Mouse (Mus musculus) heart, adult 2 months (tissue): ENCODE measurements at regions not wholly inside any gene's neighbourhood (a gene's known extent, or its start where the extent isn't known, plus 50 kb on each side); places are given as distances from the start of the nearest gene placed in this dataset.

Experiments used
- DNase-seq, 2 experiments: peaks; one replicate each; pipeline ENCODE4 v3.0.0; 2021
- H3K27ac ChIP-seq: fragments of 200-600 bp; 2 replicates; pipeline ENCODE4 v1.8.1; 2022
- H3K27me3 ChIP-seq: fragments of 200-500 bp; 2 replicates; pipeline ENCODE4 v1.6.1; 2012; ENCODE audit warnings: mild to moderate bottlenecking, low read length, inconsistent platforms, mixed read lengths; ENCODE audit not compliant: control insufficient read depth, insufficient read depth
- H3K36me3 ChIP-seq: fragments of 200-500 bp; 2 replicates; pipeline ENCODE4 v1.6.1; 2012; ENCODE audit warnings: low read length, inconsistent platforms; ENCODE audit not compliant: control insufficient read depth, insufficient read depth
- H3K4me1 ChIP-seq: fragments of 200-500 bp; 2 replicates; pipeline ENCODE4 v1.6.1; 2011; ENCODE audit warnings: low read length; ENCODE audit not compliant: control insufficient read depth, insufficient read depth
- H3K4me3 ChIP-seq: fragments of 200-600 bp; 2 replicates; pipeline ENCODE4 v1.8.1; 2022
- H3K79me2 ChIP-seq: fragments of 200-500 bp; replicated peaks from 2 replicates; pipeline ENCODE4 v1.6.1; 2012; ENCODE audit warnings: mild to moderate bottlenecking, inconsistent platforms, low read length, moderate library complexity, mixed read lengths; ENCODE audit not compliant: control insufficient read depth, insufficient read depth
- H3K9ac ChIP-seq: fragments of 200-500 bp; 2 replicates; pipeline ENCODE4 v1.6.1; 2012; ENCODE audit warnings: low read depth, mild to moderate bottlenecking, control low read depth, inconsistent platforms, low read length, mixed read lengths
- CTCF ChIP-seq: fragments of 200-600 bp; IDR thresholded peaks from 2 replicates; pipeline ENCODE4 v1.8.1; 2022; ENCODE audit warnings: antibody characterized with exemption, mild to moderate bottlenecking, moderate library complexity
- EP300 ChIP-seq: fragments of 200-500 bp; IDR thresholded peaks from 2 replicates; pipeline ENCODE4 v1.6.1; 2011; ENCODE audit warnings: low read depth, low read length, control low read depth; ENCODE audit not compliant: insufficient read depth
- POLR2A ChIP-seq: fragments of 200-500 bp; IDR thresholded peaks from 2 replicates; pipeline ENCODE4 v1.6.1; 2011; ENCODE audit warnings: mild to moderate bottlenecking, low read depth, low read length, control low read depth; ENCODE audit not compliant: insufficient read depth
- WGBS: fragments of 180-500 bp; shearing (Covaris S2); methylation state at CpG from one replicate; pipeline ENCODE4 v1.1.7; 2018; 5-methylcytosine and 5-hydroxymethylcytosine counted together
- intact Hi-C: fragments of 180-260 bp; cut with DNase I; formaldehyde crosslinking; loops from one replicate; pipeline ENCODE4 v1.15.1; 2025

GRCm38 (mm10) chr6:117332641-117333040, 164.3 kb downstream of the Cxcl12 start:
- Histone ChIP-seq H3K4me3 (no peak overlapping the region), H3K36me3 (peaks cover 2% of the 10 kb centered on the region; the same call in 1 of the 2 replicates), H3K27me3 (no peaks in the 10 kb centered on the region), H3K79me2 (no peaks in the 10 kb centered on the region), H3K4me1 (peaks cover 3% of the 10 kb centered on the region), H3K27ac (no peak overlapping the region), H3K9ac (no peak overlapping the region)
- no peak for TF ChIP-seq EP300
- TF ChIP-seq CTCF: no peak
- no peak for TF ChIP-seq POLR2A
- intact Hi-C loops: no loop called here
- DNase-seq: no peak
- WGBS: 58% methylated on average over 6 of the region's 6 CpGs

GRCm38 (mm10) chr6:117342123-117342522, 173.8 kb downstream of the Cxcl12 start:
- TF ChIP-seq EP300: no peak
- no peak for TF ChIP-seq CTCF
- TF ChIP-seq POLR2A: no peak
- Histone ChIP-seq H3K4me3 (no peak overlapping the region), H3K79me2 (no peaks in the 10 kb centered on the region), H3K4me1 (no peaks in the 10 kb centered on the region), H3K36me3 (no peaks in the 10 kb centered on the region), H3K9ac (no peak overlapping the region), H3K27me3 (no peaks in the 10 kb centered on the region), H3K27ac (no peak overlapping the region)
- intact Hi-C loops: no loop called here
- WGBS: 98% methylated on average over 3 of the region's 3 CpGs
- no peak for DNase-seq

GRCm38 (mm10) chr6:117347356-117347755, 179.0 kb downstream of the Cxcl12 start:
- Histone ChIP-seq H3K79me2 (no peaks in the 10 kb centered on the region), H3K27me3 (no peaks in the 10 kb centered on the region), H3K4me1 (peaks cover 2% of the 10 kb centered on the region), H3K27ac (peak overlapping the region; percentile 65), H3K36me3 (peaks cover 3% of the 10 kb centered on the region; the same call in 1 of the 2 replicates), H3K4me3 (no peak overlapping the region), H3K9ac (no peak overlapping the region)
- 33% methylated on average over 1 of the region's 1 CpGs for WGBS
- no peak for TF ChIP-seq POLR2A
- no peak for TF ChIP-seq EP300
- no peak for TF ChIP-seq CTCF
- intact Hi-C loops: loop anchor here (5.0 kb wide), 3 partner anchors 90 to 205 kb away; no protein-coding TSS in a partner anchor
- DNase-seq: no peak

GRCm38 (mm10) chr6:117351846-117352245, 183.5 kb downstream of the Cxcl12 start:
- peaks cover 5% of the 10 kb centered on the region for H3K36me3 ChIP-seq
- no peak overlapping the region for H3K9ac ChIP-seq
- H3K79me2 ChIP-seq: no peaks in the 10 kb centered on the region
- no peak for DNase-seq
- H3K27me3 ChIP-seq: no peaks in the 10 kb centered on the region
- H3K4me1 ChIP-seq: peaks cover 5% of the 10 kb centered on the region
- WGBS: 34% methylated on average over 1 of the region's 1 CpGs
- TF ChIP-seq POLR2A (no peak), CTCF (no peak), EP300 (no peak)
- H3K4me3 ChIP-seq: no peak overlapping the region
- intact Hi-C loops: loop anchor here (1.0 to 5.0 kb wide), 2 partner anchors 26 to 255 kb away; no protein-coding TSS in a partner anchor
- H3K27ac ChIP-seq: no peak overlapping the region

- Histone ChIP-seq H3K4me1 (peaks cover 3% of the 10 kb centered on the region), H3K4me3 (no peak overlapping the region)
- peak in 1 of 2 experiments; percentile 56 for DNase-seq
Measured at GRCm38 (mm10) chr6:117353091-117353490, 184.8 kb downstream of the Cxcl12 start.

GRCm38 (mm10) chr6:117356101-117356500, 187.8 kb downstream of the Cxcl12 start:
- Histone ChIP-seq H3K27me3 (no peaks in the 10 kb centered on the region), H3K4me3 (no peak overlapping the region), H3K4me1 (peaks cover 11% of the 10 kb centered on the region), H3K36me3 (peaks cover 2% of the 10 kb centered on the region; the same call in 1 of the 2 replicates), H3K27ac (no peak overlapping the region), H3K79me2 (no peaks in the 10 kb centered on the region), H3K9ac (no peak overlapping the region)
- no peak for TF ChIP-seq EP300
- DNase-seq: no peak
- 100% methylated on average over 1 of the region's 1 CpGs for WGBS
- intact Hi-C loops: no loop called here

More at GRCm38 (mm10) chr6:117353091-117353490, 184.8 kb downstream of the Cxcl12 start:
- H3K9ac ChIP-seq: no peak overlapping the region
- H3K79me2 ChIP-seq: no peaks in the 10 kb centered on the region
- H3K27ac ChIP-seq: peak overlapping the region; percentile 52; the same call in 1 of the 2 replicates
- peaks cover 2% of the 10 kb centered on the region; the same call in 1 of the 2 replicates for H3K36me3 ChIP-seq
- no peaks in the 10 kb centered on the region for H3K27me3 ChIP-seq
- WGBS: 59% methylated on average over 3 of the region's 3 CpGs
- peak; percentile 45; the same call in 1 of the 2 replicates for TF ChIP-seq EP300
- TF ChIP-seq POLR2A: no peak
- no peak for TF ChIP-seq CTCF
- intact Hi-C loops: loop anchor here (5.0 kb wide), 1 partner anchor 254 kb away; no protein-coding TSS in a partner anchor
